Mouse (Mus musculus) kidney, adult 2 months (tissue): ENCODE results near the gene Kctd15.

Experiments used
- CTCF ChIP-seq: fragments of 200-500 bp; conservative IDR thresholded peaks from 2 replicates; pipeline ENCODE4 v1.5.1; 2011; ENCODE audit warnings: low read depth, mild to moderate bottlenecking, control low read depth, low read length, moderate library complexity, mixed read lengths; ENCODE audit not compliant: insufficient read depth, insufficient read length
- POLR2A ChIP-seq: fragments of 200-500 bp; IDR thresholded peaks from one replicate; pipeline ENCODE4 v1.6.1; 2011; ENCODE audit warnings: low read depth, low read length, control low read depth

GRCm38 (mm10) chr7:34671911-34672310 is 15.4 kb upstream of the Kctd15 start:
- TF ChIP-seq CTCF (peak; percentile 100; the same call in 1 of the 2 replicates), POLR2A (no peak)
